Mouse (Mus musculus) hindbrain, embryonic 12.5 days (tissue): ENCODE results near the gene Cfap58. TPM values are rescaled to one million over a fixed set of nuclear protein-coding genes. Genes with fewer than 3 reads are reported as not detected.

Experiments
- ATAC-seq: fragments of 200-750 bp; cut with Nextera tagmentation; 2 replicates; pipeline ENCODE4 v1.8.0; 2017; ENCODE audit warnings: moderate TSS enrichment; ENCODE audit not compliant: low FRiP score
- H3K27ac ChIP-seq: fragments of 300-500 bp; sonication (generic); 2 replicates; pipeline ENCODE4 v1.5.1; 2016; ENCODE audit warnings: mild to moderate bottlenecking
- H3K27me3 ChIP-seq: fragments of 300-500 bp; sonication (generic); 2 replicates; pipeline ENCODE4 v1.6.1; 2016; ENCODE audit warnings: mild to moderate bottlenecking
- H3K36me3 ChIP-seq: fragments of 300-500 bp; sonication (generic); 2 replicates; pipeline ENCODE4 v1.6.1; 2016; ENCODE audit warnings: mild to moderate bottlenecking
- H3K4me1 ChIP-seq: fragments of 300-500 bp; sonication (generic); 2 replicates; pipeline ENCODE4 v1.6.1; 2016
- H3K4me2 ChIP-seq: fragments of 300-500 bp; sonication (generic); replicated peaks from 2 replicates; pipeline ENCODE4 v1.6.1; 2016; ENCODE audit warnings: mild to moderate bottlenecking
- H3K4me3 ChIP-seq: fragments of 300-500 bp; sonication (generic); 2 replicates; pipeline ENCODE4 v1.5.1; 2016; ENCODE audit warnings: mild to moderate bottlenecking
- H3K9ac ChIP-seq: fragments of 300-500 bp; sonication (generic); 2 replicates; pipeline ENCODE4 v1.6.1; 2016; ENCODE audit warnings: mild to moderate bottlenecking, moderate library complexity
- H3K9me3 ChIP-seq: fragments of 300-500 bp; sonication (generic); replicated peaks from 2 replicates; pipeline ENCODE4 v1.6.1; 2016; ENCODE audit warnings: mild to moderate bottlenecking
- WGBS: fragments of 180-500 bp; shearing (Covaris S2); methylation state at CpG from one replicate; pipeline ENCODE4 v1.1.7; 2016; 5-methylcytosine and 5-hydroxymethylcytosine counted together
- polyA plus RNA-seq: library from polyadenylated mRNA; unstranded; fragments of >200 nt; fragmentation: Nextera tagmentation; extraction: Ambion mirVana; gene quantifications from 2 replicates; pipeline ENCODE4 v1.2.1, GENCODE M21; 2016

Cfap58 gene
- polyA plus RNA-seq, result 0.30 and 0.72 TPM in 2 replicates

GRCm38 (mm10) chr19:47937443-47938406 is at the start of gene Cfap58:
Gene Cfap58 (plus strand): TSS chr19:47937675.
- Histone ChIP-seq H3K36me3 (no peaks in the 10 kb centered on the region), H3K27ac (peak within 1 kb of the TSS; percentile 49), H3K9ac (0 out of 2 replicates have a peak within 1 kb of the TSS, but pooled peaks have one; percentile 24), H3K9me3 (no peaks in the 10 kb centered on the region), H3K4me3 (peak within 1 kb of the TSS; percentile 33), H3K27me3 (peaks cover 10% of the 10 kb centered on the region), H3K4me1 (peaks cover 9% of the 10 kb centered on the region; the same call in 1 of the 2 replicates), H3K4me2 (peak within 1 kb of the TSS; percentile 71)
- ATAC-seq, result peak; percentile 88
- 3% methylated on average over 41 of the region's 41 CpGs for WGBS

DNA sequence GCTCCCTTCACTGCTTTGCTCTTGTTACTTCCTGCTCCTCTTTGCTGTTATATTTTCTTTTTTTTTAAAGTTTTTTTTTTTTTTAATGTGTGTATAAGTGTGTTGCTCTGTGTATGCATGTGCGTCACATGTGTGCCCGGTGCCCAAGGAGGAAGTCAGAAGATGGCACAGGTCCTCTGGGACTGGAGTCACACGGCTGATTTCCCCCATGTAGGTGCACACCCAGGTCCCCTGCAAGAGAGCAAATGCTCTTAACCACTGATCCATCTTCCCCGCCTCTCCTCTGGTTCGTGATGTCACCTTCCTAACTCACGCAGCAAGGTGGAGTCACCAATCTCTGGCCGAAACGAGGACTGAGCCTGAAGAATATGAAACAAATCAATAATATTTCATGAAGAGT is 49.4 kb upstream of the Cfap58 start:
- Histone ChIP-seq H3K36me3 (no peaks in the 10 kb centered on the region), H3K9ac (no peak overlapping the region), H3K27ac (no peak overlapping the region), H3K9me3 (no peaks in the 10 kb centered on the region), H3K4me2 (no peak overlapping the region), H3K27me3 (no peaks in the 10 kb centered on the region), H3K4me1 (peaks cover 9% of the 10 kb centered on the region), H3K4me3 (no peak overlapping the region)
- WGBS, result 89% methylated on average over 8 of the region's 8 CpGs
- no peak for ATAC-seq

DNA sequence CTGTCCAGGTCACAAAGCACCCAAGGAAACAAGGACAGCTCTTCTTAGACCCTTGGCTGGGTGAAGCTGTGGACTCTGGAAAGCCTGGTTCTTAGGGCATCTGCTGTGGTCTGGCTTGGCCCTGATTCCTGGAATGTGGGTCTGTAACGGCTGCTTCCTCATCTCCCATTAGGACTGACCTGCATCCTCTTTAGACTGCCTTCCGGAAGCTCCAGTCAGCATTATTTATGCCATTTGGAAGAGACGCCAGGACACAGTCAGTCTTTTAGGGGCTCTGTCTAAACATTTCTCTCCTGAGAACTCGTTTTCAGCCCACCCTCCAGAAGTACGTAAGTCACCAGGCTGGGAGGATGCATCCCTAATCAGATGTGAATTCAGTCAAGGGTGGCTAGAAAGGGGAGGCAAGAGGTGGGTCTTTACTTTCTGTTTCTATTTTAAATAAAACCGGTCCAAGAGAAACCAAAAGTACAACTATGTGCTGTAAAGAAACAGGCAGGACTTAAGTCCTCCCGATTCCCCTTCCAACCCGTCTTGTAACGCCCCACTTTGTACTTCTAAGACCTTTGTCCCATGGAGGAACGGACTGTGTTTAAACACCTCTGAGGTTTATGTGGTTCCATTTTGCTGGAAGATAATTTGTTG is 46.9 kb upstream of the Cfap58 start:
- ATAC-seq, result no peak
- H3K9me3 ChIP-seq, result no peaks in the 10 kb centered on the region
- whole genome bisulfite sequencing, result 82% methylated on average over 10 of the region's 10 CpGs
- no peak overlapping the region for H3K27ac ChIP-seq
- peaks cover 15% of the 10 kb centered on the region for H3K36me3 ChIP-seq
- H3K4me2 ChIP-seq, result no peak overlapping the region
- H3K27me3 ChIP-seq, result no peaks in the 10 kb centered on the region
- H3K9ac ChIP-seq, result no peak overlapping the region
- no peaks in the 10 kb centered on the region for H3K4me1 ChIP-seq
- no peak overlapping the region for H3K4me3 ChIP-seq

GRCm38 (mm10) chr19:47891562-47892312 is 45.7 kb upstream of the Cfap58 start:
- WGBS, result 78% methylated on average over 11 of the region's 11 CpGs
- no peak for ATAC-seq
- H3K9me3 ChIP-seq, result no peaks in the 10 kb centered on the region
- H3K4me3 ChIP-seq, result no peak overlapping the region
- H3K4me1 ChIP-seq, result no peaks in the 10 kb centered on the region
- H3K36me3 ChIP-seq, result peaks cover 26% of the 10 kb centered on the region
- no peak overlapping the region for H3K27ac ChIP-seq
- H3K27me3 ChIP-seq, result no peaks in the 10 kb centered on the region
- no peak overlapping the region for H3K4me2 ChIP-seq
- no peak overlapping the region for H3K9ac ChIP-seq

GRCm38 (mm10) chr19:47893092-47893491 is 44.4 kb upstream of the Cfap58 start:
- Histone ChIP-seq H3K9me3 (no peaks in the 10 kb centered on the region), H3K4me2 (no peak overlapping the region), H3K27me3 (no peaks in the 10 kb centered on the region), H3K4me3 (no peak overlapping the region), H3K36me3 (peaks cover 40% of the 10 kb centered on the region), H3K9ac (no peak overlapping the region), H3K27ac (no peak overlapping the region), H3K4me1 (no peaks in the 10 kb centered on the region)
- ATAC-seq, result no peak
- WGBS, result 93% methylated on average over 6 of the region's 6 CpGs

- Histone ChIP-seq H3K36me3 (peaks cover 40% of the 10 kb centered on the region), H3K9me3 (no peaks in the 10 kb centered on the region), H3K9ac (no peak overlapping the region), H3K27ac (no peak overlapping the region), H3K4me3 (no peak overlapping the region), H3K4me1 (peaks cover 18% of the 10 kb centered on the region), H3K4me2 (no peak overlapping the region), H3K27me3 (no peaks in the 10 kb centered on the region)
- 89% methylated on average over 8 of the region's 8 CpGs for WGBS
- ATAC-seq, result no peak
These were observed 38.9 kb upstream of the Cfap58 start for GRCm38 (mm10) chr19:47898472-47899079.

GRCm38 (mm10) chr19:47900012-47900411 is 37.5 kb upstream of the Cfap58 start:
- Histone ChIP-seq H3K9me3 (no peaks in the 10 kb centered on the region), H3K27me3 (no peaks in the 10 kb centered on the region), H3K9ac (no peak overlapping the region), H3K27ac (no peak overlapping the region), H3K4me3 (no peak overlapping the region), H3K4me1 (peaks cover 21% of the 10 kb centered on the region), H3K36me3 (peaks cover 30% of the 10 kb centered on the region), H3K4me2 (no peak overlapping the region)
- WGBS, result 70% methylated on average over 6 of the region's 6 CpGs
- no peak for ATAC-seq

DNA sequence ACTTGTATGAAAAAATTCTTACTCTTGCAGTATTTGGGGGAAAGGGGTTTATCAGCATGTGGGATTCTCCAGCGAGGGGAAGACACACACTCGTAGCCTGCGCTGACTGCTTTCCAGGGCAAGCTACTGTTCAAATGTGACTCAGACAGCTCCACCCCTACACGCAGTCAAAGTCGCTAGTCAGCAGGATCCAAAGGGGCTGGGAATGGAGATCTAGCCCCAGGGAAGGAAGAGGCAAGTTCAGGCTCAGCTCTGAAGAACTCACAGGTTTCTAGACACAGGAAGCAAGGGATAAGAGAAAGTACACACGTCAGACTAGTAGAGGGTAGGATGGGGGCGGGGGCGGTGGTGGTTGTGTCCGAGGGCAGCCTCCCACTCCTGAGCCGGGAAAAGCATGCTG is 36.9 kb upstream of the Cfap58 start:
- 84% methylated on average over 10 of the region's 10 CpGs for WGBS
- no peak overlapping the region for H3K27ac ChIP-seq

GRCm38 (mm10) chr19:47902316-47903201 is 34.9 kb upstream of the Cfap58 start:
- Histone ChIP-seq H3K9me3 (no peaks in the 10 kb centered on the region), H3K4me3 (no peak overlapping the region), H3K27me3 (no peaks in the 10 kb centered on the region), H3K27ac (no peak overlapping the region), H3K9ac (no peak overlapping the region), H3K36me3 (peaks cover 5% of the 10 kb centered on the region; the same call in 1 of the 2 replicates), H3K4me2 (no peak overlapping the region), H3K4me1 (peaks cover 26% of the 10 kb centered on the region)
- ATAC-seq, result peak; percentile 21; the same call in 1 of the 2 replicates
- WGBS, result 75% methylated on average over 13 of the region's 13 CpGs

More for the DNA sequence above, 36.9 kb upstream of the Cfap58 start:
- peaks cover 25% of the 10 kb centered on the region for H3K36me3 ChIP-seq
- H3K4me3 ChIP-seq, result no peak overlapping the region
- no peak overlapping the region for H3K4me2 ChIP-seq
- H3K4me1 ChIP-seq, result peaks cover 25% of the 10 kb centered on the region
- no peak overlapping the region for H3K9ac ChIP-seq
- H3K27me3 ChIP-seq, result no peaks in the 10 kb centered on the region
- no peak for ATAC-seq
- H3K9me3 ChIP-seq, result no peaks in the 10 kb centered on the region

GRCm38 (mm10) chr19:47903679-47904078 is 33.8 kb upstream of the Cfap58 start:
- H3K4me3 ChIP-seq, result no peak overlapping the region
- WGBS, result 46% methylated on average over 4 of the region's 4 CpGs
- no peaks in the 10 kb centered on the region for H3K9me3 ChIP-seq
- H3K9ac ChIP-seq, result no peak overlapping the region
- ATAC-seq, result peak; percentile 57; the same call in 1 of the 2 replicates
- H3K4me2 ChIP-seq, result no peak overlapping the region
- no peak overlapping the region for H3K27ac ChIP-seq
- H3K27me3 ChIP-seq, result no peaks in the 10 kb centered on the region
- H3K4me1 ChIP-seq, result peaks cover 30% of the 10 kb centered on the region
- H3K36me3 ChIP-seq, result no peaks in the 10 kb centered on the region

DNA sequence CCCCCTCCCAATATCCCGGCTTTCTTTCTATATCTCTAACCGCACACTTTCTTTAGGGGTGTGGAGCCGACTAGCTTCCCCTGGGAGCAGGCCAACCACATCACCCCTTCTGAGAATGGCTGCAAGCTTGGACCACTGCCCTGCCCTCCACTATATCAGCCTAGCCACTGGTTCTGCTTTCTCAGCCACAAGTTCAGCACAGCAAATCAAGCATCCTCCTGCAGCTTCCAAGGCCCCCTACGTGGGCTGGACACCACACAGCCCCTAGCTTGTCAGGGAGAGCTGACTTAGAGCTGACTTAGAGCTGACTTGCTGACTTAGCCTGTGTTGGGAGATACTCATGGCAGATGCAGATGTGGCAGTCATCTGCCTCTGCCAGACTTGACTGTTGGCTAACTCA is 32.4 kb upstream of the Cfap58 start:
- Histone ChIP-seq H3K4me2 (no peak overlapping the region), H3K36me3 (no peaks in the 10 kb centered on the region), H3K27me3 (no peaks in the 10 kb centered on the region), H3K27ac (no peak overlapping the region), H3K4me3 (no peak overlapping the region), H3K9me3 (no peaks in the 10 kb centered on the region), H3K4me1 (peaks cover 43% of the 10 kb centered on the region), H3K9ac (no peak overlapping the region)
- WGBS, result 90% methylated on average over 4 of the region's 4 CpGs
- no peak for ATAC-seq
